Mouse (Mus musculus) lung, postnatal 25 days (tissue): Measurements from ENCODE around the gene Klhdc7b.
A peak's percentile ranks its signal among the peaks of the same experiment; 100 is the strongest.
"Not testable (repeated sequence)": the region's sequence is repeated elsewhere in the genome, so short reads cannot be mapped to it uniquely, and the experiment has no call there.

Experiments used
- DNase-seq: peaks from one replicate; pipeline ENCODE4 v3.0.0; 2022; ENCODE audit warnings: low spot score

The Klhdc7b gene

DNA sequence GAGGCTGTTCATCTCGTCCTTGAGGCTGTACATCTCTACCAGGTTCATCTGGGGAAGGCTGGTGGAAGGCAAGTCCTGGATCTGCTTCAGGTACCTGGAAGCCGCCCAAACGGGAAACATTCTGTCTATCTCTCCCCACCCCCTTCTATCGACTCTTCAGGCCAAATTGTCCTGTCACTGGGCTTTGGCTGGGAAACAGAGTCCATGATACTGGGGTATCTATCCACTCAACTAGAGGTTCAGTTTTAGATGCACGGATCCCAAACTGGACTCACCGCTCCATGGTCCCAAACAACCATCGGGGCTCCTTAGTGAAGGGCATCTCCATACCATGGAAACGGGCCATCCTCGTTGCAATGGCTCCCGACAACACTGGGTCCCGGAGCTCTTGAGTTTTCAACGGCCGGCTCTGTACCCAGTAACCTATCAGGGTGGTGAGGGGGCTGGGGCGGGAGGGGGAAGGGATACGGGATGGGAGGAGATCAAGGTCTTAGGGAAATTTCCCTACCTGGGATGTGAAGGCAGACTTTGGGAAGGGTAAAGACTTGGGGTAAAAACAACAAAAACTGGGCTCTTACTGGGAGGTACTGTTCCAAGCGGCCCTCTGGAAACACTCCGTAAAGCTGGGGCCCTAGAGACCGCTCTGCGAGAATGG lies 43.5 kb downstream of the Klhdc7b start:
- DNase-seq: no peak

- DNase-seq: no peak
These were observed 44.2 kb downstream of the Klhdc7b start for GRCm38 (mm10) chr15:89428821-89429351.

DNA sequence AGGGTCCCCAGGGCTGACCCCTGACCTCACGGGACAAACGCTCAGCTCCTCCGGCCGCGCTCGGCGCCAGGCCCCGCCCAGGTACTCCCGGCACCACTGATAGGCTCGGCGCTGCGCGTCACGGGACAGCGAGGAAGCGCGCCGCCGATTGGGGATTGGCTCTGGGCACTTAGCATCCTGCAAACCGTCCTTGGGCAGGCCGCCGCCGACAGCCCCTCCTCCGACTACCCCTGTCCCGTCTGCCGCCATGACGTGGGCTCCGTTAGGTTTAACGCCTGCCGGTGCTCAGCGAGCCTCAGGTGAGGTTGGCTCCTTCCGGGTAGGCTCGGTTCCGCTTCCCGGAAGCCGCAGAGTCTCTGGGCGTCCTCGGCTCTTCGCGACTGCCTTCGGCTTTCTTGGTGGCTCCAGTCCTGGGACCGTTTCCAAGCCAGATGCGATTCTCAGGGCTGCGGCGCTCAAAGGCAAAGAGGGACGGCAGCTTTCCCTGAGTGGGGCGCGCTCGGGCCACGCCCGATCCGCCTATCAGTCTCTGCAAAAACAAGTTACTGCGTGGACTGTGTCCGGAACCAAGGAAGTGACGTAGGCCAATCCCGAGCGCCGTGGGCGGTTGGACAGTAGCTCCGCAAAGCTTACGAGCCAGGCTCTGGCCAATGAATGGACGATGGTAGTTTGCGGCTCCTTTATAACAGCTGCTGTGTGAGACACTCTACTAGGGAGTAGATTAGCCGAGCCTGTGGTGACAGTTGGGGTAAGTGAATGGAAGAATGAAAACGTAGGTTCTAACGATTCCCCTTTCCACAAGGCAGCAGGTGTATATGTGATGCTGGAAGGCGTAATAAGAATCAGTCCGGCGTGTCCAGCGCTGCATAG lies 44.9 kb downstream of the Klhdc7b start, which contains the start of the genes C730034F03Rik, Gm44502 and Chkb:
Gene C730034F03Rik, plus strand, starts transcription at position 238 of the 870 bp plus-strand sequence.
Gene Gm44502, minus strand, starts transcription at position 345 of the 870 bp plus-strand sequence.
Gene Chkb, minus strand, starts transcription at position 557 of the 870 bp plus-strand sequence.
- peak; percentile 94 for DNase-seq

- DNase-seq: no peak
These were observed 45.6 kb downstream of the Klhdc7b start for GRCm38 (mm10) chr15:89430341-89430740.

- not testable (repeated sequence) for DNase-seq
These were observed 46.1 kb downstream of the Klhdc7b start for GRCm38 (mm10) chr15:89430771-89431170.

- no peak for DNase-seq
These were observed 46.6 kb downstream of the Klhdc7b start for GRCm38 (mm10) chr15:89431271-89431670.

GRCm38 (mm10) chr15:89431806-89432205 lies 47.1 kb downstream of the Klhdc7b start:
- DNase-seq: no peak

- no peak for DNase-seq
These were observed 48.2 kb downstream of the Klhdc7b start for GRCm38 (mm10) chr15:89432946-89433345.

GRCm38 (mm10) chr15:89434136-89434535 lies 49.4 kb downstream of the Klhdc7b start:
- DNase-seq: no peak

DNA sequence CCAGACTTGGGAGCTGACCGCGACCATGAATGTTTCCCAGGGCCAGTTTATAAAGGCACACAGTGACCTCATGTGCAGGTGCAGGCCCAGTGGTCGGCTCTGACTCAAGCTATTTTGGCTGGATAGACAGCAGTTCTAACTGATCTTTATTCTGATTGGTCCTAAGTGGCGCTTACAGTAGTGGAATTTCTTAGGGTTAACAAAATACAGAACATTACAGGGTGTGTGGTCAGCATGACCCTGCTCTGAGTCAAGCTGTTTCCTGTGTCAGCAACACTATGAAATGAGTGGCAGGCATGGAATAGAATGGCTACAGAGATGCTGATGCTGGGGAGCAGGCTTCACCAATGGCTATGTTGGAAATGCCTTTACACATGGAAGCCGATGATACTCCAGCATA lies 51.2 kb downstream of the Klhdc7b start:
- DNase-seq: no peak
